Mouse (Mus musculus) naive thymus-derived CD4-positive, alpha-beta T cell, adult 5 months (primary cell): ENCODE measurements around the gene Cfap221. TPM values are rescaled to one million over a fixed set of nuclear protein-coding genes. Genes with fewer than 3 reads are reported as not detected.

Experiments used
- polyA plus RNA-seq: library from polyadenylated mRNA; unstranded; fragments of 100-300 nt; shearing (Covaris generic); gene quantifications from one replicate; pipeline ENCODE4 v1.2.1, GENCODE M21; 2017

The Cfap221 gene
- not detected for polyA plus RNA-seq

GRCm38 (mm10) chr1:119996798-119997581, at the start of gene Cfap221:
Cfap221 (minus strand) TSS chr1:119997234.

GRCm38 (mm10) chr1:120006844-120007790, 10.1 kb upstream of the Cfap221 start, which contains the start of gene Sctr:
Sctr (plus strand) TSS chr1:120006894.

DNA sequence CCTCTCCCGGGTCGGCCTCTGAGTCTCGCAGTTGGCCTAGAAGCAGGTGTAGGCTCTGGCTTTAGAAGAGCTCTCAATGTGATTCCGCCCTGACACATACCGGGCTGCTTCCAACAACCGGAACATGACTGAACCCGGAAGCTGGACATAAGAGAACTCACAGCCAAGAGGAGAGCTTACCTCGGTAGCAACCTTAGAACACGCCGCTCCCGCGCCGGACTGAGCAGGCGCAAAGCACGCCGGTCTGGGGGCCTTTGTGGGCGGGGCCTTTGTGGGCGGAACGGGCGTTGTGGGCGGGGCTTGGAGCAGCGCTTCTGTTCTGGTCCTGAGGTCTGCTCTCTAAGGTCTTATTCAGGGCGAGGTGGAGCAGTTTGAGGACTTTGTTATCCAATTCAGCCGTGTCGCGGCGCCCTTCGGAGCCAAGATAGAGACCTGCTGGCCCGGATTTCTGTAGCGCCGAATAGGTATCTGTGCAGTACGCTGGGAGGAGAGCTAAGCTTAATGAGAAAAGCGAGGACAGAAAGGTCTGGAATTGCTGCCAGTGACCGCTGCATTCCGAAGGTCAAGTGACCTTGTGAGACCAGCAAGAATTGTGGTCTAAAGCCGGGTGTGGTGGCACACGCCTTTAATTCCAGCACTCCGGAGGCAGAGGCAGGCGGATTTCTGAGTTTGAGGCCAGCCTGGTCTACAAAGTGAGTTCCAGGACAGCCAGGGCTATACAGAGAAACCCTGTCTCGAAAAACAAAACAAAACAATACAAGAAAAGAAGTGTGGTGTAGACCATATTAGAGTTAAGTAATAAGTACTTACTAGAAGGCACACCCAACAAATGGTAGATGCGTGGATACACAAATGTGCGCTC, 83.8 kb downstream of the Cfap221 start, which contains the start of gene Tmem177:
TSS of gene Tmem177 (minus strand) at position 256 of the 862 bp plus-strand sequence.

Other genes starting within 250 kb of the Cfap221 start
- gene Ptpn4, start 159.6 kb downstream of the Cfap221 start, polyA plus RNA-seq: 21.5 TPM
- 2.6 TPM for gene Tmem177, start 84.0 kb downstream of the Cfap221 start, polyA plus RNA-seq
- not detected for gene Sctr, start 9.7 kb upstream of the Cfap221 start, polyA plus RNA-seq
- gene Tmem37, start 76.8 kb upstream of the Cfap221 start, polyA plus RNA-seq: not detected
- 64.4 TPM for gene Dbi, start 123.8 kb upstream of the Cfap221 start, polyA plus RNA-seq
- 8.8 TPM for gene 3110009E18Rik, start 124.0 kb upstream of the Cfap221 start, polyA plus RNA-seq